24 mouse cellular contexts compared by ENCODE assay signal in genomic region chr6:17601526-17601925, GRCm38 (mm10). TPM values are rescaled to one million over a fixed set of nuclear protein-coding genes. Genes with fewer than 3 reads are reported as not detected.
DNase-seq lines count a peak whose midpoint lies in the region; ATAC-seq lines count a peak whose summit lies in the region.
"Had no signal": no experiment of that assay in that cellular context is flagged by ENCODE, and none has a peak within 500 bp of the region (broad histone marks: within the 10 kb centered on the region; RNA-seq: fewer than 3 reads in every experiment).

No protein-coding gene starts in this region.

- no peak overlapping the region for H3K27ac ChIP-seq in midbrain, embryonic 15.5 days

- no peak for ATAC-seq in midbrain, embryonic 15.5 days (replicated peaks)
- ATAC-seq: activated CD4-positive, CD25-positive, alpha-beta regulatory T cell, adult 4 months; CD4-positive, CD25-positive, alpha-beta regulatory T cell, adult 4 months; Patski had no signal

- H3K4me2 ChIP-seq in midbrain, embryonic 15.5 days, result no peak overlapping the region

- H3K9me3 ChIP-seq in midbrain, embryonic 15.5 days, result no peaks in the 10 kb centered on the region
- H3K9me3 ChIP-seq: G1E had no signal

- WGBS in midbrain, embryonic 15.5 days, result 77% methylated on average over 2 of the region's 2 CpGs

- H3K4me1 ChIP-seq in midbrain, embryonic 15.5 days, result no peaks in the 10 kb centered on the region

- H3K36me3 ChIP-seq in midbrain, embryonic 15.5 days (replicated peaks), result no peaks in the 10 kb centered on the region
- H3K36me3 ChIP-seq: G1E had no signal

- H3K9ac ChIP-seq in midbrain, embryonic 15.5 days, result no peak overlapping the region

- DNase-seq in 3T3-L1 (ENCODE audit: low read depth, low spot score) (peak; percentile 54), 416B (ENCODE audit: low read depth) (peak; percentile 65), NIH3T3 (ENCODE audit: low read depth) (peak; percentile 12)
- no peak for DNase-seq in ovary, postnatal 10 days (ENCODE audit: low spot score)
- DNase-seq in layer of hippocampus, adult 9-11 months, result no peak
- DNase-seq: adrenal gland, adult 2 months; adrenal gland, adult 8-10 months; adrenal gland, postnatal 10 days; adrenal gland, postnatal 14 days; adrenal gland, postnatal 25 days; adrenal gland, postnatal 36 days; B cell, adult 2 months; cerebellum, adult 11 months; cerebellum, adult 11-12 months; cerebellum, adult 18-20 months; cerebellum, adult 2 months; cerebellum, adult 8-10 months; cerebellum, adult 9-10 months had no signal

- no peak overlapping the region for H3K4me3 ChIP-seq in midbrain, embryonic 15.5 days

- no peaks in the 10 kb centered on the region for H3K27me3 ChIP-seq in midbrain, embryonic 15.5 days (replicated peaks)
- H3K27me3 ChIP-seq: CH12.LX, Patski had no signal

RNA-seq across cellular contexts. Expression of gene Capza2, which starts 34.5 kb away (rescaled TPM):
- polyA plus RNA-seq in midbrain, embryonic 15.5 days (2015; fragmentation: Nextera tagmentation; extraction: Ambion mirVana), result 218 and 224 TPM in 2 replicates

Comparison
In these comparisons a context has a peak if more than half of its experiments do, and no peak if none do; other contexts are left out.
1. DNase-seq: peak in 3T3-L1 (single experiment), 416B (single experiment) and NIH3T3 (single experiment); none in ovary, postnatal 10 days (single experiment) and layer of hippocampus, adult 9-11 months (single experiment).